Mouse (Mus musculus) 3T3-L1 (cell line): ENCODE data around the gene Shroom3.

ENCODE experiments used
- DNase-seq: peaks from one replicate; pipeline ENCODE4 v3.0.0-alpha.2; 2015; ENCODE audit warnings: low read depth, low spot score

The Shroom3 gene

GRCm38 (mm10) chr5:92751488-92751887, 68.3 kb downstream of the Shroom3 start:
- peak; percentile 43 for DNase-seq

- DNase-seq = no peak
Measured at GRCm38 (mm10) chr5:92755241-92755775, 72.1 kb downstream of the Shroom3 start.

- DNase-seq = no peak
Measured at GRCm38 (mm10) chr5:92759156-92759745, 76.0 kb downstream of the Shroom3 start.

- DNase-seq = no peak
Measured at GRCm38 (mm10) chr5:92760542-92760941, 77.3 kb downstream of the Shroom3 start.

GRCm38 (mm10) chr5:92761615-92762353, 78.5 kb downstream of the Shroom3 start:
- no peak for DNase-seq

GRCm38 (mm10) chr5:92762425-92762824, 79.2 kb downstream of the Shroom3 start:
- DNase-seq = no peak

GRCm38 (mm10) chr5:92763546-92763952, 80.3 kb downstream of the Shroom3 start:
- peak; percentile 88 for DNase-seq

GRCm38 (mm10) chr5:92766301-92766700, 83.1 kb downstream of the Shroom3 start:
- no peak for DNase-seq

- no peak for DNase-seq
Measured at GRCm38 (mm10) chr5:92767194-92767777, 84.1 kb downstream of the Shroom3 start.

GRCm38 (mm10) chr5:92767857-92768291, 84.6 kb downstream of the Shroom3 start:
- no peak for DNase-seq

GRCm38 (mm10) chr5:92773821-92774220, 90.6 kb downstream of the Shroom3 start:
- no peak for DNase-seq

GRCm38 (mm10) chr5:92774419-92774818, 91.2 kb downstream of the Shroom3 start:
- DNase-seq = peak; percentile 44

- no peak for DNase-seq
Measured at GRCm38 (mm10) chr5:92774893-92775292, 91.7 kb downstream of the Shroom3 start.

- no peak for DNase-seq
Measured at GRCm38 (mm10) chr5:92778395-92778794, 95.2 kb downstream of the Shroom3 start.

- no peak for DNase-seq
Measured at GRCm38 (mm10) chr5:92781082-92781481, 97.8 kb downstream of the Shroom3 start.

GRCm38 (mm10) chr5:92784037-92784860, 101.0 kb downstream of the Shroom3 start:
- no peak for DNase-seq

- DNase-seq = no peak
Measured at GRCm38 (mm10) chr5:92785870-92786436, 102.7 kb downstream of the Shroom3 start.

GRCm38 (mm10) chr5:92788990-92789389, 105.8 kb downstream of the Shroom3 start:
- DNase-seq = no peak

GRCm38 (mm10) chr5:92796089-92796990, 113.1 kb downstream of the Shroom3 start:
- DNase-seq = no peak

- DNase-seq = no peak
Measured at GRCm38 (mm10) chr5:92797981-92798380, 114.7 kb downstream of the Shroom3 start.
